35 mouse cellular contexts compared by ENCODE assay signal in the genomic region with DNA sequence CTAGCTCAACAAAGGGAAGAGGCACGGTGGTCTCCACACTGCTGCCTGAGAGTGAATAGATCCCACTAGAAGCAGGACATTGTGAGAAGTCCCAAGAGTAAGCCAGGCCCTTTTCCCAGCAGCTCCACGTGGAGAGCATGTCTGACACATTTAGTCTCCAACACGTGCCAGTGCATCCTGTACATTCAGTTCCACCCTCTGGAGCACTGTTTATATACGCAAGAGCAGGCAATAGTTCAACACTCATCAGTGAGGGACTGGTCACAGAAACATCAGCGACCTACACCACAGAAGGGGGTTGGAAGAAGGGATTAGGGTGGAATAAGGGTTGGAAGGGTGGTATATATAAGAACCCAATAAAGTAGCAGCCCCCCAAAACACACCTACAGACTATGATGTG.
"Had no signal": no experiment of that assay in that cellular context is flagged by ENCODE, and none has a peak within 500 bp of the region (broad histone marks: within the 10 kb centered on the region; RNA-seq: fewer than 3 reads in every experiment).

No protein-coding gene starts in this region.

- H3K4me1 ChIP-seq: heart, embryonic 10.5 days; heart, embryonic 12.5 days; hindbrain, embryonic 10.5 days; hindbrain, embryonic 12.5 days; hindbrain, embryonic 13.5 days; hindbrain, embryonic 15.5 days; intestine, embryonic 15.5 days; kidney, embryonic 15.5 days had no signal

- H3K9ac ChIP-seq: heart, embryonic 12.5 days; heart, embryonic 13.5 days; heart, embryonic 15.5 days; hindbrain, embryonic 12.5 days; hindbrain, embryonic 13.5 days; hindbrain, embryonic 14.5 days; hindbrain, embryonic 15.5 days; intestine, embryonic 15.5 days; kidney, embryonic 15.5 days had no signal

- H3K27me3 ChIP-seq: heart, embryonic 12.5 days; heart, embryonic 13.5 days; heart, embryonic 15.5 days; hindbrain, embryonic 12.5 days; hindbrain, embryonic 13.5 days; hindbrain, embryonic 15.5 days; intestine, embryonic 15.5 days; kidney, embryonic 15.5 days had no signal

- DNase-seq: heart, postnatal 10 days; heart, postnatal 14 days; heart, postnatal 36 days; heart, postnatal 4 days; kidney, adult 11 months; kidney, adult 18-20 months; kidney, adult 2 months; kidney, adult 8-10 months; kidney, adult 9 months; kidney, postnatal 10 days; kidney, postnatal 14 days; kidney, postnatal 25 days; kidney, postnatal 36 days; kidney, postnatal 4 days; layer of hippocampus, adult 9-11 months; layer of hippocampus, postnatal 36 days had no signal

- H3K4me3 ChIP-seq: heart, embryonic 10.5 days; heart, embryonic 12.5 days; heart, embryonic 13.5 days; heart, embryonic 15.5 days; hindbrain, embryonic 10.5 days; hindbrain, embryonic 12.5 days; hindbrain, embryonic 13.5 days; hindbrain, embryonic 15.5 days; intestine, embryonic 15.5 days; kidney, embryonic 15.5 days; layer of hippocampus, adult 2 months had no signal

- H3K9me3 ChIP-seq: heart, embryonic 10.5 days; heart, embryonic 12.5 days; heart, embryonic 13.5 days; heart, embryonic 15.5 days; hindbrain, embryonic 10.5 days; hindbrain, embryonic 12.5 days; hindbrain, embryonic 13.5 days; hindbrain, embryonic 15.5 days; intestine, embryonic 15.5 days; kidney, embryonic 15.5 days had no signal

- H3K27ac ChIP-seq: heart, embryonic 10.5 days; heart, embryonic 13.5 days; heart, embryonic 15.5 days; hindbrain, embryonic 10.5 days; hindbrain, embryonic 12.5 days; hindbrain, embryonic 13.5 days; hindbrain, embryonic 14.5 days; hindbrain, embryonic 15.5 days; hindbrain, postnatal 0 days; intestine, embryonic 15.5 days; kidney, embryonic 15.5 days; kidney, postnatal 0 days; layer of hippocampus, adult 2 months had no signal

- H3K4me2 ChIP-seq: heart, embryonic 11.5 days; heart, embryonic 12.5 days; heart, embryonic 13.5 days; heart, embryonic 15.5 days; hindbrain, embryonic 12.5 days; hindbrain, embryonic 13.5 days; hindbrain, embryonic 14.5 days; hindbrain, embryonic 15.5 days; intestine, embryonic 15.5 days; kidney, embryonic 15.5 days had no signal

- H3K36me3 ChIP-seq: heart, embryonic 15.5 days; hindbrain, embryonic 10.5 days; hindbrain, embryonic 12.5 days; intestine, embryonic 15.5 days had no signal

- ATAC-seq: hindbrain, embryonic 16.5 days; hindbrain, postnatal 0 days; inflammation-experienced regulatory T-cells, adult 6 months; intestine, embryonic 15.5 days; intestine, embryonic 16.5 days; intestine, postnatal 0 days had no signal
